ENCODE assay signal across 8 mouse cellular contexts in genomic region chr9:59660421-59660820, GRCm38 (mm10). TPM values are rescaled to one million over a fixed set of nuclear protein-coding genes. Genes with fewer than 3 reads are reported as not detected.
DNase-seq lines count a peak whose midpoint lies in the region; TF ChIP-seq lines count a peak whose summit lies in the region.

No protein-coding gene starts in this region.

- DNase-seq in layer of hippocampus, adult 2 months (ENCODE audit: low spot score in 2 of 2), result peak in 1 of 2 experiments; percentile 48
- DNase-seq in layer of hippocampus, adult 18-20 months (ENCODE audit: low spot score in 2 of 2), result no peak
- peak; percentile 78 to 86 for DNase-seq in cerebellum, adult 2 months
- peak; percentile 75 to 81 for DNase-seq in heart, adult 18-20 months
- DNase-seq in kidney, adult 18-20 months, result peak; percentile 57
- DNase-seq in midbrain, embryonic 10.5 days (ENCODE audit: low spot score), result no peak
- DNase-seq in yolk sac, embryonic 10.5 days (ENCODE audit: low spot score), result no peak
- no peak for DNase-seq in urinary bladder, postnatal 10 days (ENCODE audit: low spot score)

- peak overlapping the region; percentile 99 for H3K4me3 ChIP-seq in layer of hippocampus, adult 2 months
- peak overlapping the region; percentile 1 for H3K4me3 ChIP-seq in cerebellum, adult 2 months (replicated peaks; ENCODE audit: insufficient read depth, low read depth, low read length)
- peak overlapping the region; percentile 92 for H3K4me3 ChIP-seq in midbrain, embryonic 10.5 days

- H3K4me1 ChIP-seq in cerebellum, adult 2 months (ENCODE audit: control insufficient read depth, insufficient read depth, low read length), result peaks cover 48% of the 10 kb centered on the region
- H3K4me1 ChIP-seq in midbrain, embryonic 10.5 days, result peaks cover 64% of the 10 kb centered on the region

- H3K36me3 ChIP-seq in midbrain, embryonic 10.5 days, result peaks cover 71% of the 10 kb centered on the region

- no peaks in the 10 kb centered on the region for H3K27me3 ChIP-seq in cerebellum, adult 2 months (ENCODE audit: control insufficient read depth, insufficient read depth, low read length)
- H3K27me3 ChIP-seq in midbrain, embryonic 10.5 days (ENCODE audit: low read depth, poor library complexity, severe bottlenecking), result no peaks in the 10 kb centered on the region

- H3K27ac ChIP-seq in layer of hippocampus, adult 2 months, result peak overlapping the region; percentile 99
- peak overlapping the region; percentile 73; the same call in 1 of the 2 replicates for H3K27ac ChIP-seq in cerebellum, adult 2 months (ENCODE audit: insufficient read depth, low read length)
- peak overlapping the region; percentile 100 for H3K27ac ChIP-seq in midbrain, embryonic 10.5 days (replicated peaks)

- 3% methylated on average over 10 of the region's 10 CpGs for whole genome bisulfite sequencing in cerebellum, adult 2 months
- 66% methylated on average over 10 of the region's 10 CpGs for WGBS in midbrain, embryonic 10.5 days

- no peaks in the 10 kb centered on the region for H3K9me3 ChIP-seq in midbrain, embryonic 10.5 days (replicated peaks)

- no peak for TF ChIP-seq POLR2A in cerebellum, adult 2 months (IDR thresholded peaks at IDR 0.05; ENCODE audit: borderline replicate concordance, insufficient read depth, low read length)

- TF ChIP-seq CTCF in layer of hippocampus, adult 2 months (conservative IDR thresholded peaks at IDR 0.05), result no peak
- no peak for TF ChIP-seq CTCF in cerebellum, adult 2 months (IDR thresholded peaks at IDR 0.05; ENCODE audit: borderline replicate concordance, insufficient read depth, low read depth, low read length)

RNA-seq across cellular contexts. Expression of gene Pkm, which starts 4.3 kb away (rescaled TPM):
- 1,000 to 10,000 TPM; 1,301 to 1,421 TPM for total RNA-seq in layer of hippocampus, adult 2 months (2021)
- 1,000 to 10,000 TPM; 1,476 to 1,478 TPM for total RNA-seq in layer of hippocampus, adult 18-20 months (2021)
- 2,306 and 2,370 TPM in 2 replicates for polyA plus RNA-seq in cerebellum, adult 2 months (2012; rRNA removed)
- 1,000 to 10,000 TPM; 1,130 to 1,266 TPM for total RNA-seq in heart, adult 18-20 months (2021)
- 2,767 and 3,271 TPM in 2 replicates for polyA plus RNA-seq in midbrain, embryonic 10.5 days (2016; fragmentation: Nextera tagmentation; extraction: Ambion mirVana)

RNA-seq across cellular contexts. Expression of gene Gramd2, which starts 19.5 kb away (rescaled TPM):
- total RNA-seq in layer of hippocampus, adult 2 months (2021), result 1 to 10 TPM; 5.7 to 7.5 TPM
- total RNA-seq in layer of hippocampus, adult 18-20 months (2021), result 1 to 10 TPM; 5.3 to 5.8 TPM
- 2.6 and 3.0 TPM in 2 replicates for polyA plus RNA-seq in cerebellum, adult 2 months (2012; rRNA removed)
- under 1 TPM in 1 of 2 experiments, not detected in 1; 0.28 TPM for total RNA-seq in heart, adult 18-20 months (2021)
- 0.11 and 0.14 TPM in 2 replicates for polyA plus RNA-seq in midbrain, embryonic 10.5 days (2016; fragmentation: Nextera tagmentation; extraction: Ambion mirVana)

RNA-seq across cellular contexts. Expression of gene Parp6, which starts 43.3 kb away (rescaled TPM):
- 100 to 1,000 TPM; 129 to 132 TPM for total RNA-seq in layer of hippocampus, adult 2 months (2021)
- 100 to 1,000 TPM; 115 to 120 TPM for total RNA-seq in layer of hippocampus, adult 18-20 months (2021)
- 174 and 176 TPM in 2 replicates for polyA plus RNA-seq in cerebellum, adult 2 months (2012; rRNA removed)
- 10 to 100 TPM; 17.0 to 17.6 TPM for total RNA-seq in heart, adult 18-20 months (2021)
- 46.5 and 70.8 TPM in 2 replicates for polyA plus RNA-seq in midbrain, embryonic 10.5 days (2016; fragmentation: Nextera tagmentation; extraction: Ambion mirVana)

Comparison
In these comparisons a context has a peak if more than half of its experiments do, and no peak if none do; other contexts are left out.
1. DNase-seq: peak in cerebellum, adult 2 months (2 of 2), heart, adult 18-20 months (2 of 2) and kidney, adult 18-20 months (single experiment); none in layer of hippocampus, adult 18-20 months (0 of 2), midbrain, embryonic 10.5 days (single experiment), yolk sac, embryonic 10.5 days (single experiment) and urinary bladder, postnatal 10 days (single experiment).
2. H3K4me3 ChIP-seq: peak in every context shown above with its lines; median percentile 99 in layer of hippocampus, adult 2 months; 92 in midbrain, embryonic 10.5 days; 1 in cerebellum, adult 2 months.
3. RNA of gene Gramd2, which starts 19.5 kb away (total RNA-seq): 5.7 to 7.5 TPM in layer of hippocampus, adult 2 months and 5.3 to 5.8 TPM in layer of hippocampus, adult 18-20 months; 0.28 TPM in heart, adult 18-20 months; every median in the first group is over 4 times any median in the second.
4. RNA of gene Parp6, which starts 43.3 kb away (total RNA-seq): 129 to 132 TPM in layer of hippocampus, adult 2 months and 115 to 120 TPM in layer of hippocampus, adult 18-20 months; 17.0 to 17.6 TPM in heart, adult 18-20 months; every median in the first group is over 4 times any median in the second.
5. Peak in every context shown above with its lines, with median percentiles within 50 percentile points of each other: H3K27ac ChIP-seq.